Comparison of ENCODE assay signal across 8 mouse cellular contexts in genomic region chr10:43478751-43479435, GRCm38 (mm10). TPM values are rescaled to one million over a fixed set of nuclear protein-coding genes. Genes with fewer than 3 reads are reported as not detected.
DNase-seq lines count a peak whose midpoint lies in the region; ATAC-seq and TF ChIP-seq lines count a peak whose summit lies in the region.

Gene Bend3 (plus strand): TSS chr10:43478831.

- no peaks in the 10 kb centered on the region for H3K27me3 ChIP-seq in embryonic facial prominence, embryonic 13.5 days
- H3K27me3 ChIP-seq in heart, embryonic 12.5 days (replicated peaks), result no peaks in the 10 kb centered on the region
- H3K27me3 ChIP-seq in liver, embryonic 13.5 days, result no peaks in the 10 kb centered on the region
- no peaks in the 10 kb centered on the region for H3K27me3 ChIP-seq in testis, adult 2 months (ENCODE audit: control insufficient read depth, insufficient read depth, low read length)

- no peak for TF ChIP-seq CTCF in testis, adult 2 months (IDR thresholded peaks at IDR 0.05; ENCODE audit: control insufficient read depth, insufficient read depth, insufficient replicate concordance, low read depth, low read length)

- H3K27ac ChIP-seq in embryonic facial prominence, embryonic 13.5 days, result peak within 1 kb of the TSS; percentile 99
- H3K27ac ChIP-seq in heart, embryonic 12.5 days (ENCODE audit: poor library complexity, severe bottlenecking), result peak within 1 kb of the TSS; percentile 96
- H3K27ac ChIP-seq in liver, embryonic 13.5 days, result peak within 1 kb of the TSS; percentile 88
- H3K27ac ChIP-seq in testis, adult 2 months (ENCODE audit: control insufficient read depth, insufficient read depth, low read depth, low read length), result peak within 1 kb of the TSS; percentile 88

- H3K9ac ChIP-seq in embryonic facial prominence, embryonic 13.5 days, result peak within 1 kb of the TSS; percentile 97
- peak within 1 kb of the TSS; percentile 85 for H3K9ac ChIP-seq in heart, embryonic 12.5 days
- peak within 1 kb of the TSS; percentile 90 for H3K9ac ChIP-seq in liver, embryonic 13.5 days

- peak; percentile 65 for ATAC-seq in embryonic facial prominence, embryonic 13.5 days (ENCODE audit: insufficient number of reproducible peaks, insufficient read depth, low FRiP score, low TSS enrichment, low read depth)
- peak; percentile 37 for ATAC-seq in heart, embryonic 12.5 days (ENCODE audit: insufficient number of reproducible peaks, low FRiP score)
- ATAC-seq in liver, embryonic 13.5 days (ENCODE audit: low read depth), result peak; percentile 25

- H3K4me1 ChIP-seq in embryonic facial prominence, embryonic 13.5 days, result peaks cover 42% of the 10 kb centered on the region
- peaks cover 43% of the 10 kb centered on the region for H3K4me1 ChIP-seq in heart, embryonic 12.5 days (replicated peaks)
- H3K4me1 ChIP-seq in liver, embryonic 13.5 days (replicated peaks), result peaks cover 62% of the 10 kb centered on the region
- H3K4me1 ChIP-seq in testis, adult 2 months (ENCODE audit: control insufficient read depth, insufficient read depth, low read length), result peaks cover 16% of the 10 kb centered on the region

- under 1% methylated on average over 90 of the region's 101 CpGs for WGBS in embryonic facial prominence, embryonic 13.5 days
- WGBS in heart, embryonic 12.5 days, result under 1% methylated on average over 95 of the region's 101 CpGs
- under 1% methylated on average over 85 of the region's 101 CpGs for WGBS in liver, embryonic 13.5 days (ENCODE audit: insufficient replicate concordance)

- peak within 1 kb of the TSS; percentile 81 for H3K4me2 ChIP-seq in embryonic facial prominence, embryonic 13.5 days
- H3K4me2 ChIP-seq in heart, embryonic 12.5 days, result peak within 1 kb of the TSS; percentile 91
- peak within 1 kb of the TSS; percentile 99 for H3K4me2 ChIP-seq in liver, embryonic 13.5 days

- peak; percentile 63 for DNase-seq in 416B (ENCODE audit: low read depth)
- peak; percentile 82 for DNase-seq in adrenal gland, postnatal 14 days
- peak; percentile 76 for DNase-seq in kidney, postnatal 10 days
- peak; percentile 36 for DNase-seq in liver, embryonic 13.5 days
- peak; percentile 41 to 58 for DNase-seq in natural killer cell, adult 2 months (ENCODE audit: low spot score in 2 of 2)

- no peaks in the 10 kb centered on the region for H3K36me3 ChIP-seq in embryonic facial prominence, embryonic 13.5 days
- H3K36me3 ChIP-seq in heart, embryonic 12.5 days, result no peaks in the 10 kb centered on the region
- no peaks in the 10 kb centered on the region for H3K36me3 ChIP-seq in liver, embryonic 13.5 days
- no peaks in the 10 kb centered on the region for H3K36me3 ChIP-seq in testis, adult 2 months (ENCODE audit: control insufficient read depth, insufficient read depth, low read length)

- no peaks in the 10 kb centered on the region for H3K9me3 ChIP-seq in embryonic facial prominence, embryonic 13.5 days
- no peaks in the 10 kb centered on the region for H3K9me3 ChIP-seq in heart, embryonic 12.5 days (replicated peaks)
- H3K9me3 ChIP-seq in liver, embryonic 13.5 days (replicated peaks), result no peaks in the 10 kb centered on the region

- peak; percentile 27; the same call in 1 of the 2 replicates for TF ChIP-seq POLR2A in testis, adult 2 months (IDR thresholded peaks at IDR 0.05; ENCODE audit: control insufficient read depth, low read depth, low read length)

- peak within 1 kb of the TSS; percentile 77 for H3K4me3 ChIP-seq in embryonic facial prominence, embryonic 13.5 days
- H3K4me3 ChIP-seq in heart, embryonic 12.5 days, result peak within 1 kb of the TSS; percentile 70
- peak within 1 kb of the TSS; percentile 83 for H3K4me3 ChIP-seq in liver, embryonic 13.5 days (replicated peaks)
- H3K4me3 ChIP-seq in testis, adult 2 months (ENCODE audit: control insufficient read depth, low read depth, low read length), result peak within 1 kb of the TSS; percentile 92

RNA-seq across cellular contexts. Expression of gene Bend3, which starts in this region (rescaled TPM):
- 7.0 and 7.2 TPM in 2 replicates for total RNA-seq in adrenal gland, postnatal 14 days (2021)
- 4.5 and 5.4 TPM in 2 replicates for polyA plus RNA-seq in embryonic facial prominence, embryonic 13.5 days (2015; fragmentation: Nextera tagmentation; extraction: Ambion mirVana)
- polyA plus RNA-seq in heart, embryonic 12.5 days (2016; fragmentation: Nextera tagmentation; extraction: Ambion mirVana), result 5.3 and 6.0 TPM in 2 replicates
- 1.2 and 1.4 TPM in 2 replicates for polyA plus RNA-seq in liver, embryonic 13.5 days (2015; fragmentation: Nextera tagmentation; extraction: Ambion mirVana)
- polyA plus RNA-seq in testis, adult 2 months (2012; rRNA removed), result 3.9 and 4.4 TPM in 2 replicates

Comparison
In these comparisons a context has a peak if more than half of its experiments do, and no peak if none do; other contexts are left out.
1. Peak in every context shown above with its lines: DNase-seq, ATAC-seq, H3K4me3 ChIP-seq and H3K27ac ChIP-seq.